Mouse (Mus musculus): ENCODE data around the gene Kif14.

DNA sequence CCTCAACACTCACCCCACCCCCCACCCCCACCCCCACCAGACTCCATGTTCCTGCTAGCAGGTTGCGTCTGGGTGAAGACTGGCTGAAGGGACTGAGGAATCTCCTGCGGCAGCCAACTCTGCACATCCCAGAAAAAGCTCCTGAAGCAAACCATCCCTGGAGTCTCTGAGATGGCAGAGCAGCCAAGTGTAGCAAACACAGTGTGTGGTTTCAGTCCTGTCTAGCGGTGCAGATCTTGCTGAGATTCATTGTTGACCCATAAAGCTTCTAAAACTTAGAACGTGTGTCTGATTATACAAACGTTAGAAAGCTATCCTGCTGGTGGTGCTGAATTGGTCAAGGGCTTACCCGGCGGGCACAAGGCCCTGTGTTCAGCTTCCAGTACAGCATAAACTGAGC is 77.8 kb downstream of the Kif14 start:
- no peak for TF ChIP-seq CTCF (IDR thresholded peaks at IDR 0.05 in 2 of 3, conservative IDR thresholded peaks at IDR 0.05 in 1 of 3; ENCODE audit: control insufficient read depth in 1 of 3, insufficient read depth in 1 of 3, low read depth in 2 of 3, low read length in 3 of 3, poor library complexity in 1 of 3, severe bottlenecking in 1 of 3)
- no peak for TF ChIP-seq NELFE (IDR thresholded peaks at IDR 0.05; ENCODE audit: low read depth, low read length)
- TF ChIP-seq BHLHE40 (IDR thresholded peaks at IDR 0.05; ENCODE audit: borderline replicate concordance, low read depth, low read length), result no peak
- TF ChIP-seq EP300 (IDR thresholded peaks at IDR 0.05; ENCODE audit: low read depth in 1 of 2, low read length in 2 of 2), result no peak
- no peak for TF ChIP-seq TBP (IDR thresholded peaks at IDR 0.05; ENCODE audit: low read depth, low read length)
- no peak for TF ChIP-seq MAX (IDR thresholded peaks at IDR 0.05; ENCODE audit: low read length)
- no peak for TF ChIP-seq RAD21 (IDR thresholded peaks at IDR 0.05; ENCODE audit: low read depth, low read length)
- TF ChIP-seq RCOR1 (IDR thresholded peaks at IDR 0.05; ENCODE audit: low read depth, low read length), result no peak
- TF ChIP-seq UBTF (IDR thresholded peaks at IDR 0.05; ENCODE audit: borderline replicate concordance, insufficient read depth, low read depth, low read length), result no peak
- no peak for TF ChIP-seq POLR2A (IDR thresholded peaks at IDR 0.05; ENCODE audit: control insufficient read depth in 1 of 2, insufficient read depth in 1 of 2, low read depth in 1 of 2, low read length in 2 of 2, poor library complexity in 1 of 2)
